ENCODE assay signal across 17 mouse cellular contexts in the genomic region with DNA sequence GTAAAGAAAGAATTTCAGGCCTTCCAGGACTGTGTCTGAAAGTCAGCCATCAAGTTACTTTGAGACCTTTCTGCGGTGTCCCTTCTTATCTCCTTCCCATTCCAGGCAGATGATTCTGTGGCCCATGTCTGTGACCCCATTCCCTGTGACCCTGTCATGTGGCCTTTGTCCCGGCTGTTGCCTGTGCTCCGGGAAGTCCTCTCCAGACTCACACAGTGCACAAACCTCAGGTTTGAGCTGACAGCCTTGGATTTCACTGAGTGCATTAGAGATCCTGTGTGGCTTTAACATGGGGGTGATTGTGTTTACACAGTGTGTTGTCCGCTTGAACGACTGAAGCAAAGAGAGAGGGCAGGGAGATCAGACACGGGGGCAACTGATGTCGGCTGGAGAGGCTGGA. TPM values are rescaled to one million over a fixed set of nuclear protein-coding genes. Genes with fewer than 3 reads are reported as not detected.
DNase-seq lines count a peak whose midpoint lies in the region; ATAC-seq lines count a peak whose summit lies in the region.
"Had no signal": no experiment of that assay in that cellular context is flagged by ENCODE, and none has a peak within 500 bp of the region (broad histone marks: within the 10 kb centered on the region; RNA-seq: fewer than 3 reads in every experiment).

No protein-coding gene starts in this region.

- DNase-seq in heart, adult 11 months, result peak; percentile 83
- DNase-seq in liver, embryonic 11.5 days (ENCODE audit: low spot score), result no peak
- DNase-seq in yolk sac, embryonic 10.5 days (ENCODE audit: low spot score), result peak; percentile 74
- no peak for DNase-seq in gastrocnemius, adult 8-10 months (ENCODE audit: low spot score in 2 of 2)
- DNase-seq in adrenal gland, postnatal 36 days, result no peak
- DNase-seq: adrenal gland, postnatal 14 days; cerebellum, adult 18-20 months; cerebellum, postnatal 10 days; gastrocnemius, postnatal 14 days had no signal

- no peaks in the 10 kb centered on the region for H3K27me3 ChIP-seq in heart, embryonic 12.5 days (replicated peaks)
- H3K27me3 ChIP-seq in liver, embryonic 11.5 days (replicated peaks; ENCODE audit: control insufficient read depth, insufficient read depth, low read length), result no peaks in the 10 kb centered on the region
- no peaks in the 10 kb centered on the region for H3K27me3 ChIP-seq in liver, embryonic 16.5 days (ENCODE audit: control insufficient read depth, insufficient read depth, low read depth, low read length)
- H3K27me3 ChIP-seq: embryonic facial prominence, embryonic 13.5 days; forebrain, embryonic 12.5 days; hindbrain, embryonic 15.5 days had no signal

- no peaks in the 10 kb centered on the region for H3K9me3 ChIP-seq in heart, embryonic 12.5 days (replicated peaks)
- H3K9me3 ChIP-seq in liver, embryonic 11.5 days (ENCODE audit: control insufficient read depth, low read length), result no peaks in the 10 kb centered on the region
- H3K9me3 ChIP-seq in liver, embryonic 16.5 days (replicated peaks; ENCODE audit: control insufficient read depth, low read length), result no peaks in the 10 kb centered on the region
- H3K9me3 ChIP-seq: embryonic facial prominence, embryonic 13.5 days; forebrain, embryonic 12.5 days; hindbrain, embryonic 15.5 days had no signal

- H3K4me2 ChIP-seq in heart, embryonic 12.5 days, result no peak overlapping the region
- no peak overlapping the region for H3K4me2 ChIP-seq in liver, embryonic 11.5 days
- H3K4me2 ChIP-seq in liver, embryonic 16.5 days (ENCODE audit: low read depth, low read length), result no peak overlapping the region
- H3K4me2 ChIP-seq: embryonic facial prominence, embryonic 13.5 days; forebrain, embryonic 12.5 days; heart, embryonic 11.5 days; hindbrain, embryonic 15.5 days had no signal

- H3K27ac ChIP-seq in heart, embryonic 12.5 days (ENCODE audit: poor library complexity, severe bottlenecking), result no peak overlapping the region
- H3K27ac ChIP-seq in liver, embryonic 11.5 days (ENCODE audit: low read depth, low read length), result no peak overlapping the region; the same call in 1 of the 2 replicates
- H3K27ac ChIP-seq in liver, embryonic 16.5 days (ENCODE audit: low read length), result no peak overlapping the region
- H3K27ac ChIP-seq: embryonic facial prominence, embryonic 13.5 days; forebrain, embryonic 12.5 days; hindbrain, embryonic 15.5 days had no signal

- H3K4me1 ChIP-seq in heart, embryonic 12.5 days (replicated peaks), result peaks cover 4% of the 10 kb centered on the region; the same call in 1 of the 2 replicates
- no peaks in the 10 kb centered on the region for H3K4me1 ChIP-seq in liver, embryonic 11.5 days (replicated peaks; ENCODE audit: control insufficient read depth, insufficient read depth, low read length)
- no peaks in the 10 kb centered on the region for H3K4me1 ChIP-seq in liver, embryonic 16.5 days (ENCODE audit: control insufficient read depth, low read depth, low read length)
- H3K4me1 ChIP-seq: embryonic facial prominence, embryonic 13.5 days; forebrain, embryonic 12.5 days; hindbrain, embryonic 15.5 days had no signal

- 16% methylated on average over 7 of the region's 7 CpGs for WGBS in heart, embryonic 12.5 days
- whole genome bisulfite sequencing in liver, embryonic 11.5 days, result 48% methylated on average over 7 of the region's 7 CpGs
- WGBS in liver, embryonic 16.5 days (ENCODE audit: insufficient replicate concordance), result 44% methylated on average over 7 of the region's 7 CpGs

- no peak overlapping the region for H3K4me3 ChIP-seq in heart, embryonic 12.5 days
- no peak overlapping the region for H3K4me3 ChIP-seq in liver, embryonic 11.5 days (ENCODE audit: low read depth, low read length)
- H3K4me3 ChIP-seq in liver, embryonic 16.5 days (ENCODE audit: low read depth, low read length), result no peak overlapping the region
- H3K4me3 ChIP-seq: embryonic facial prominence, embryonic 13.5 days; forebrain, embryonic 12.5 days; hindbrain, embryonic 15.5 days had no signal

- H3K36me3 ChIP-seq in heart, embryonic 12.5 days, result peaks cover 9% of the 10 kb centered on the region
- no peaks in the 10 kb centered on the region for H3K36me3 ChIP-seq in liver, embryonic 11.5 days (ENCODE audit: control insufficient read depth, insufficient read depth, low read length)
- no peaks in the 10 kb centered on the region for H3K36me3 ChIP-seq in liver, embryonic 16.5 days (ENCODE audit: control insufficient read depth, insufficient read depth)

- ATAC-seq in heart, embryonic 12.5 days (ENCODE audit: insufficient number of reproducible peaks, low FRiP score), result no peak; the same call in 1 of the 2 replicates
- ATAC-seq in liver, embryonic 11.5 days (replicated peaks; ENCODE audit: low FRiP score), result peak; percentile 26; the same call in 1 of the 2 replicates
- ATAC-seq in liver, embryonic 16.5 days (ENCODE audit: low read depth), result peak; percentile 53; the same call in 1 of the 2 replicates
- ATAC-seq: forebrain, embryonic 16.5 days; inflammation-experienced regulatory T-cells, adult 6 months had no signal

- H3K9ac ChIP-seq in heart, embryonic 12.5 days, result no peak overlapping the region
- H3K9ac ChIP-seq in liver, embryonic 11.5 days (ENCODE audit: low read depth, low read length), result no peak overlapping the region
- H3K9ac ChIP-seq in liver, embryonic 16.5 days (ENCODE audit: low read depth, low read length), result no peak overlapping the region
- H3K9ac ChIP-seq: embryonic facial prominence, embryonic 13.5 days; forebrain, embryonic 12.5 days; hindbrain, embryonic 15.5 days had no signal

RNA-seq across cellular contexts. Expression of a gene that starts 24.8 kb away (rescaled TPM):
- polyA plus RNA-seq in heart, embryonic 12.5 days (2016; fragmentation: Nextera tagmentation; extraction: Ambion mirVana), result 32.9 and 34.1 TPM in 2 replicates
- polyA plus RNA-seq in liver, embryonic 11.5 days (2014; fragmentation: Nextera tagmentation; extraction: Ambion mirVana), result 47.7 and 52.6 TPM in 2 replicates
- polyA plus RNA-seq in liver, embryonic 16.5 days (2015; fragmentation: Nextera tagmentation; extraction: Ambion mirVana), result 15.9 and 16.1 TPM in 2 replicates
- total RNA-seq in gastrocnemius, adult 8-10 months (2022), result 10 to 100 TPM; 27.7 to 34.8 (median 29.0) TPM
- total RNA-seq in adrenal gland, postnatal 36 days (2021), result 10 to 100 TPM; 49.8 to 53.9 TPM

RNA-seq across cellular contexts. Expression of a gene that starts 25.0 kb away (rescaled TPM):
- polyA plus RNA-seq in heart, embryonic 12.5 days (2016; fragmentation: Nextera tagmentation; extraction: Ambion mirVana), result 26.0 and 28.4 TPM in 2 replicates
- 27.8 and 35.0 TPM in 2 replicates for polyA plus RNA-seq in liver, embryonic 11.5 days (2014; fragmentation: Nextera tagmentation; extraction: Ambion mirVana)
- 13.9 and 14.7 TPM in 2 replicates for polyA plus RNA-seq in liver, embryonic 16.5 days (2015; fragmentation: Nextera tagmentation; extraction: Ambion mirVana)
- 10 to 100 TPM; 19.7 to 21.9 (median 21.5) TPM for total RNA-seq in gastrocnemius, adult 8-10 months (2022)
- total RNA-seq in adrenal gland, postnatal 36 days (2021), result 10 to 100 TPM; 35.5 to 41.4 TPM

Comparison
In these comparisons a context has a peak if more than half of its experiments do, and no peak if none do; other contexts are left out.
1. DNase-seq: peak in heart, adult 11 months (single experiment) and yolk sac, embryonic 10.5 days (single experiment); none in liver, embryonic 11.5 days (single experiment), gastrocnemius, adult 8-10 months (0 of 2) and adrenal gland, postnatal 36 days (0 of 2).